Mouse (Mus musculus): ENCODE data around the gene Btn2a2. TPM values are rescaled to one million over a fixed set of nuclear protein-coding genes. Genes with fewer than 3 reads are reported as not detected.

Gene Btn2a2
- polyA plus RNA-seq, 2 experiments: 0.01 TPM; not detected in 1

GRCm38 (mm10) chr13:23449235-23450095 is 39.2 kb downstream of the Btn2a2 start:
- peak overlapping the region; percentile 72 for H3K4me2 ChIP-seq (ENCODE audit: low read depth)
- H3K4me1 ChIP-seq (replicated peaks; ENCODE audit: control insufficient read depth in 2 of 2, insufficient read depth in 2 of 2, low read length in 1 of 2): peaks cover 14 to 20% of the 10 kb centered on the region in 2 experiments
- no peaks in the 10 kb centered on the region for H3K36me3 ChIP-seq (replicated peaks; ENCODE audit: control insufficient read depth, insufficient read depth, low read depth)
- under 1% methylated on average over 24 of the region's 24 CpGs for WGBS (ENCODE audit: insufficient replicate concordance)
- H3K9me3 ChIP-seq (ENCODE audit: control insufficient read depth, low read length): no peaks in the 10 kb centered on the region
- peak overlapping the region; percentile 61 to 89 for H3K4me3 ChIP-seq (ENCODE audit: insufficient read depth in 1 of 2, low read depth in 2 of 2, low read length in 2 of 2)
- DNase-seq (ENCODE audit: low read depth in 3 of 3, low spot score in 3 of 3) (peak in 2 of 3 experiments; percentile 80 to 83), ATAC-seq (ENCODE audit: insufficient read depth) (peak; percentile 36)
- peak overlapping the region; percentile 72 for H3K27ac ChIP-seq
- H3K27me3 ChIP-seq (ENCODE audit: control insufficient read depth, insufficient read depth, low read length): no peaks in the 10 kb centered on the region
- peak overlapping the region; percentile 69 for H3K9ac ChIP-seq (replicated peaks)
- TF ChIP-seq CTCF (IDR thresholded peaks at IDR 0.05; ENCODE audit: low read depth): no peak
- TF ChIP-seq EP300 (IDR thresholded peaks at IDR 0.05; ENCODE audit: low read depth): no peak

DNA sequence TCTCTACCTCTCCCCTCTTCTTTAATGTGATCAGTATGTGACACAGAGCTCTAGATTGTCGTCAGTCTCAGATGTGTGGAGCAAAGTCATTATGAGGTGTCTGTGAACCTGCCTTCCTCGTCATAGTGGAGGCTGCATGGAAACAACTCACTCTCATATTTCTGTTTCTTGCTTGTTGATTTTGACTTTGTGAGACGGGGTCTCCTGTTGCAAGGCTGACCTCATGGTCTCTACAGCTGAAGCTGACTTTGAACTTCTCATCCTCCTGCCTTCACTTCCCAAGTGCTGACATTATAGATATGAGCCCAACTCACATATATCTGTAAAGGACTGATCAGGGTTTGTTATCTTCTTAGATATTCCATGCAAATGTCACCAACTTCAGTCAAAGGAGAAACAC is 39.9 kb downstream of the Btn2a2 start:
- DNase-seq (ENCODE audit: low read depth in 3 of 3, low spot score in 3 of 3) (no peak), ATAC-seq (ENCODE audit: insufficient read depth) (no peak)
- Histone ChIP-seq H3K4me2 (ENCODE audit: low read depth) (peak overlapping the region; percentile 72), H3K4me3 (ENCODE audit: insufficient read depth in 1 of 2, low read depth in 2 of 2, low read length in 2 of 2) (peak overlapping the region; percentile 18 to 61; a peak in 2 of 4 replicates), H3K4me1 (replicated peaks; ENCODE audit: control insufficient read depth in 2 of 2, insufficient read depth in 2 of 2, low read length in 1 of 2) (peaks cover 15 to 21% of the 10 kb centered on the region in 2 experiments), H3K27me3 (ENCODE audit: control insufficient read depth, insufficient read depth, low read length) (no peaks in the 10 kb centered on the region), H3K27ac (peak overlapping the region; percentile 72), H3K9me3 (ENCODE audit: control insufficient read depth, low read length) (no peaks in the 10 kb centered on the region), H3K9ac (replicated peaks) (peak overlapping the region; percentile 69), H3K36me3 (replicated peaks; ENCODE audit: control insufficient read depth, insufficient read depth, low read depth) (no peaks in the 10 kb centered on the region)
- WGBS (ENCODE audit: insufficient replicate concordance): 24% methylated on average over 3 of the region's 3 CpGs
- no peak for TF ChIP-seq CTCF (IDR thresholded peaks at IDR 0.05; ENCODE audit: low read depth)
- TF ChIP-seq EP300 (IDR thresholded peaks at IDR 0.05; ENCODE audit: low read depth): no peak

DNA sequence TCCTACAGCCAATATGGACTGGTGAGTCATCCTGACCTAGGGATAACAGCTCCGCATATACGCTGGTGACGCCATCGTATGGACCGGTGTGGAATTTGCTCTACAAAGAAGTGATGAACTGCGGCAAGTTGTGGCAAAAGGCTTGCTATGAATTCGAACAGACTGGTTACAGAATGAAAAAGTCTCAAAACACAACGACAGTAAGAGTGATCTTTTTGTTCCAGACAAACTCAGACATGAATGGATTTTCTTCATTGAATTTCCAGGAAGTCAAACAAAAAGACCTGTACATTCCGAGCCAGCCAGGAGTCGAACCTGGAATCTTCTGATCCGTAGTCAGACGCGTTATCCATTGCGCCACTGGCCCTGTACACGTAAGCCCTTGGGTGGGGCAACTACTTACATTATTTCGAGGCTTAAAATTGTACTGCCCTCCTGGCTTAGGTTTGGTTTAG is 42.1 kb downstream of the Btn2a2 start:
- Histone ChIP-seq H3K9me3 (ENCODE audit: control insufficient read depth, low read length) (no peaks in the 10 kb centered on the region), H3K4me1 (replicated peaks; ENCODE audit: control insufficient read depth in 2 of 2, insufficient read depth in 2 of 2, low read length in 1 of 2) (peaks cover 15 to 19% of the 10 kb centered on the region in 2 experiments), H3K9ac (replicated peaks) (peak overlapping the region; percentile 41), H3K4me3 (ENCODE audit: insufficient read depth in 1 of 2, low read depth in 2 of 2, low read length in 2 of 2) (peak overlapping the region; percentile 79 to 88), H3K27me3 (ENCODE audit: control insufficient read depth, insufficient read depth, low read length) (no peaks in the 10 kb centered on the region), H3K36me3 (replicated peaks; ENCODE audit: control insufficient read depth, insufficient read depth, low read depth) (no peaks in the 10 kb centered on the region), H3K4me2 (ENCODE audit: low read depth) (peak overlapping the region; percentile 66), H3K27ac (peak overlapping the region; percentile 20)
- under 1% methylated on average over 16 of the region's 16 CpGs for WGBS (ENCODE audit: insufficient replicate concordance)
- DNase-seq (ENCODE audit: low read depth in 3 of 3, low spot score in 3 of 3): peak in 2 of 3 experiments; percentile 75 to 85
- ATAC-seq (ENCODE audit: insufficient read depth): peak; percentile 55; the same call in 1 of the 2 replicates
- peak; percentile 24; the same call in 1 of the 2 replicates for TF ChIP-seq CTCF (IDR thresholded peaks at IDR 0.05; ENCODE audit: low read depth)
- 0 out of 2 replicates have a peak, but pooled peaks have one; percentile 27 for TF ChIP-seq EP300 (IDR thresholded peaks at IDR 0.05; ENCODE audit: low read depth)

DNA sequence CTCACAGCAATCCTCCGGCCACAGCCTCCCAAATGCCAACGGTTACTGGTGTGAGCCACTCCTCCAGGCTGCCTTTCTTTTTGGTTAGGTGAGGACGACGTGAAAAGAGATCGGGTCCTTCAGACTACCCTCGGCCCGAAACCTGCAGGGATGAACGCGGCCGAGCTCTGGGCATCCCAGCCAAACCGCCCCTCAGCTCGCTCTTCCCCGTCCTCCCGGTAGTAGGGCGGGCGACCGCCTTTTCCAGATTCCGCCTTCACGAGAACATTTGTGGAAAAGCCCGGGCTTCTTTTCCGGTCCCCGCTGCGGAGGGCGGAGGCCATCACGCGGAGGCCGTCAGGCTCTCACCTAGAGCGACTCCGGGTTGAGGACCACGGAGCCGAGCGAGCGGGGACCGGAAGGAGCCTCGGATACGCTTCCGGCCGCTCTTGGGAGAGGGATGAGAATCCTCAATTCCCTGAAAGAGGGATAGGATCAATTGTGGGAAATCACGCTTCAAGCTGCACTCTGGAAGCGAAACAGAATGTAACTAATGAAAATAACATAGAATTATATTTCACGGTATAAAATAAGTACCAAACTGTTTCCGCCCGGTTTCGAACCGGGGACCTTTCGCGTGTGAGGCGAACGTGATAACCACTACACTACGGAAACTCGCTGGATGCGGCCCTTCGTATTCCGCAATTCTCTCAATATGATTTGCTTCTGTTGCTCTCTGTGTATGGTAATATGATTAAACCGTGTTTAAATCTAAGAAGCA is 42.9 kb downstream of the Btn2a2 start:
- H3K36me3 ChIP-seq (replicated peaks; ENCODE audit: control insufficient read depth, insufficient read depth, low read depth): no peaks in the 10 kb centered on the region
- TF ChIP-seq CTCF (IDR thresholded peaks at IDR 0.05; ENCODE audit: low read depth) (no peak), EP300 (IDR thresholded peaks at IDR 0.05; ENCODE audit: low read depth) (no peak)
- ATAC-seq (ENCODE audit: insufficient read depth): peak; percentile 83
- peak overlapping the region; percentile 79 to 88 for H3K4me3 ChIP-seq (ENCODE audit: insufficient read depth in 1 of 2, low read depth in 2 of 2, low read length in 2 of 2)
- peak overlapping the region; percentile 89 for H3K9ac ChIP-seq (replicated peaks)
- under 1% methylated on average over 55 of the region's 55 CpGs for WGBS (ENCODE audit: insufficient replicate concordance)
- H3K4me1 ChIP-seq (replicated peaks; ENCODE audit: control insufficient read depth in 2 of 2, insufficient read depth in 2 of 2, low read length in 1 of 2): peaks cover 12 to 15% of the 10 kb centered on the region in 2 experiments
- H3K4me2 ChIP-seq (ENCODE audit: low read depth): peak overlapping the region; percentile 66
- no peaks in the 10 kb centered on the region for H3K27me3 ChIP-seq (ENCODE audit: control insufficient read depth, insufficient read depth, low read length)
- H3K9me3 ChIP-seq (ENCODE audit: control insufficient read depth, low read length): no peaks in the 10 kb centered on the region
- DNase-seq (ENCODE audit: low read depth in 3 of 3, low spot score in 3 of 3): peak in 2 of 3 experiments; percentile 77 to 84
- H3K27ac ChIP-seq: peak overlapping the region; percentile 87

Measured in liver, embryonic 14.5 days (tissue).